14 mouse cellular contexts compared by ENCODE assay signal in genomic region chr9:82826426-82826825, GRCm38 (mm10).
"Had no signal": no experiment of that assay in that cellular context is flagged by ENCODE, and none has a peak within 500 bp of the region (broad histone marks: within the 10 kb centered on the region; RNA-seq: fewer than 3 reads in every experiment).

No protein-coding gene starts in this region.

- H3K9me3 ChIP-seq: kidney, embryonic 15.5 days; limb, embryonic 12.5 days; liver, embryonic 15.5 days; midbrain, embryonic 13.5 days; neural tube, embryonic 13.5 days; stomach, embryonic 15.5 days had no signal

- H3K4me2 ChIP-seq: kidney, embryonic 15.5 days; limb, embryonic 12.5 days; liver, embryonic 15.5 days; midbrain, embryonic 13.5 days; neural tube, embryonic 13.5 days; stomach, embryonic 15.5 days had no signal

- H3K27ac ChIP-seq: kidney, embryonic 15.5 days; limb, embryonic 12.5 days; liver, embryonic 15.5 days; midbrain, embryonic 13.5 days; neural tube, embryonic 13.5 days; stomach, embryonic 15.5 days had no signal

- H3K4me3 ChIP-seq: kidney, embryonic 15.5 days; limb, embryonic 12.5 days; liver, embryonic 15.5 days; midbrain, embryonic 13.5 days; neural tube, embryonic 13.5 days; stomach, embryonic 15.5 days had no signal

- H3K9ac ChIP-seq: kidney, embryonic 15.5 days; limb, embryonic 12.5 days; liver, embryonic 15.5 days; midbrain, embryonic 13.5 days; neural tube, embryonic 13.5 days; stomach, embryonic 15.5 days had no signal

- ATAC-seq: lung, postnatal 0 days; midbrain, embryonic 13.5 days had no signal

- DNase-seq: kidney, adult 2 months; kidney, postnatal 14 days; liver; lung, adult 2 months; lung, postnatal 36 days; retina, postnatal 1 day; right cerebral cortex, postnatal 4 days had no signal

- H3K27me3 ChIP-seq: kidney, embryonic 15.5 days; limb, embryonic 12.5 days; liver, embryonic 15.5 days; midbrain, embryonic 13.5 days; neural tube, embryonic 13.5 days; stomach, embryonic 15.5 days had no signal

- H3K36me3 ChIP-seq: kidney, embryonic 15.5 days; limb, embryonic 12.5 days; liver, embryonic 15.5 days; midbrain, embryonic 13.5 days; neural tube, embryonic 13.5 days; stomach, embryonic 15.5 days had no signal

- H3K4me1 ChIP-seq: stomach, embryonic 15.5 days had no signal
